Mouse (Mus musculus) gonadal fat pad, adult 2 months (tissue): ENCODE results near the gene Gpx3. TPM values are rescaled to one million over a fixed set of nuclear protein-coding genes. Genes with fewer than 3 reads are reported as not detected.
"Not testable (repeated sequence)": the region's sequence is repeated elsewhere in the genome, so short reads cannot be mapped to it uniquely, and the experiment has no call there.

Experiments
- DNase-seq: peaks from one replicate; pipeline ENCODE4 v3.0.0-alpha.2; 2012; ENCODE audit warnings: low read depth
- polyA plus RNA-seq: library from polyadenylated mRNA; depleted of rRNA; stranded (reverse); fragments of >200 nt; gene quantifications from 2 replicates; pipeline ENCODE4 v1.2.3, GENCODE M21; 2012; rRNA removed

The Gpx3 gene
- polyA plus RNA-seq, 1 experiment, result 1,949 TPM

GRCm38 (mm10) chr11:54939501-54939900, 37.2 kb downstream of the Gpx3 start:
- DNase-seq, result no peak

GRCm38 (mm10) chr11:54940056-54940455, 37.8 kb downstream of the Gpx3 start:
- DNase-seq, result no peak

GRCm38 (mm10) chr11:54944702-54945101, 42.4 kb downstream of the Gpx3 start:
- DNase-seq, result no peak

- DNase-seq, result no peak
Observed at GRCm38 (mm10) chr11:54949717-54950116, 47.5 kb downstream of the Gpx3 start.

DNA sequence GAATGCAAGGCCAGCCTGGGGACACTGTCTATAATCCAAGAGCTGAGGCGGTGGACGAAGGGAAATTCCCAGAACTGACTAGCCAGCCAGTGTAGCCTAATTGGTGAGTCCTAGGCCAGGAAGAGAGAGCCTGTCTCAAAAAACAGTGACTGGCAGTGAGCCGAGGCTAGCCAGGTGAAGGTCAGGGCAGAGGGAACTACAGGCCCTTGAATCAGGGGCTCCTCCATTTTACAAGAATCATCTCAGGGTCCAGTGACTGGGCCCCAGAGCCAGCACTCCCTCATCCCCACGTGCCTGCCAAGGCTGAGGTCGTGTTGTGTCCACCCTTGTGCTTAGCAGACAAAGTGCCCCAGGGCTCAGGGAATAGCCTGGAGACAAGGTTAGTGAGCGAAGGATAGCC, 48.4 kb downstream of the Gpx3 start:
- no peak for DNase-seq

GRCm38 (mm10) chr11:54952651-54953050, 50.4 kb downstream of the Gpx3 start:
- no peak for DNase-seq

DNA sequence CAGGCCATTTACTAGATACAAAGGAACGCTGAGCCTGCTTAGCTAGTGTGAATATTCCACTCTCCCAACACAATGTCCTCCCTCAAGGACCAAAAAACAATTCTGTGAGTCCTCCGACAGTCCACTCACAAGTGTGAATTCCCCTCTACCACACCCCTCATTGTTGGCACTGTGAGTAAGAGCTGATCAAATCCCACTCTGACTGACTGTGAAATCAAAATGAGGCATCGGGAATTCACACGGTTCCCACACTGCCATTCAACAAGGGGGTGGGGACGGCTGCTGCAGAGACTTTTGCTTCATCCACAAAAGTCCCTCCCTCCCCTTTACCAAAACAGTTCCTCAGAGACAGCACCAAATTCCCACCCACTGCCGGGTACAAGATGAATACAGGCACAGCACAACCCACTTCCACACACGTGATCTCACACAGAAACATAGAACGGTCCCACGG, 51.8 kb downstream of the Gpx3 start:
- no peak for DNase-seq

GRCm38 (mm10) chr11:54954716-54955115, 52.5 kb downstream of the Gpx3 start:
- no peak for DNase-seq

- not testable (repeated sequence) for DNase-seq
Observed at GRCm38 (mm10) chr11:54955400-54955734, 53.1 kb downstream of the Gpx3 start.

- DNase-seq, result peak; percentile 67
Observed at GRCm38 (mm10) chr11:54955735-54956480, 53.7 kb downstream of the Gpx3 start.

GRCm38 (mm10) chr11:54956912-54957311, 54.7 kb downstream of the Gpx3 start:
- DNase-seq, result no peak

DNA sequence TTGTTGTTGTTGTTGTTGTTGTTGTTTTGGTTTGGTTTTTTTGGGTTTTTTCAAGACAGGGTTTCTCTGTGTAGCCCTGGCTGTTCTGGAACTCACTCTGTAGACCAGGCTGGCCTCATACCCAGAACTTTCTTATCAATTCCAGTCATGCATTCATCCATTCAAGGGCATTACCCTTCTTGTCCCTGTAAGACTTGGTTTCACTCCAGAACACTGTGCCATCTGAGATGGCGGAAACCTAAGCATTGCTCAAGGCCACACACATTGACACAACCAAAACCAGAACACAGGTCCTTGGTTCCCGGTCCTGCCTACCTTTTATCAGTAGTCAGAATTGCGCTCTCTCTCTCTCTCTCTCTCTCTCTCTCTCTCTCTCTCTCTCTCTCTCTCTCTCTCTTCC, 55.5 kb downstream of the Gpx3 start:
- not testable (repeated sequence) for DNase-seq

GRCm38 (mm10) chr11:54958571-54959073, 56.4 kb downstream of the Gpx3 start:
- no peak for DNase-seq

Other genes with a start within 250 kb of the Gpx3 start
- 77.5 and 84.2 TPM in 2 replicates for gene Cdc42se2, start 114.8 kb upstream of the Gpx3 start, polyA plus RNA-seq
- 1.7 and 2.1 TPM in 2 replicates for gene Lyrm7, start 41.5 kb upstream of the Gpx3 start, polyA plus RNA-seq
- gene Hint1, start 36.1 kb upstream of the Gpx3 start, polyA plus RNA-seq, result 478 and 559 TPM in 2 replicates
- gene Tnip1, start 60.5 kb downstream of the Gpx3 start, polyA plus RNA-seq, result 37.6 and 41.5 TPM in 2 replicates
- 182 and 288 TPM in 2 replicates for gene Anxa6, start 131.0 kb downstream of the Gpx3 start, polyA plus RNA-seq
- 7.0 and 7.9 TPM in 2 replicates for gene Ccdc69, start 175.7 kb downstream of the Gpx3 start, polyA plus RNA-seq
- 87.2 and 90.0 TPM in 2 replicates for gene Gm2a, start 195.7 kb downstream of the Gpx3 start, polyA plus RNA-seq
- gene Slc36a3, start 249.3 kb downstream of the Gpx3 start, polyA plus RNA-seq, result 0.12 and 0.16 TPM in 2 replicates